Mouse (Mus musculus): ENCODE data around the gene Thap2. TPM values are rescaled to one million over a fixed set of nuclear protein-coding genes. Genes with fewer than 3 reads are reported as not detected.

Gene Thap2
- polyA plus RNA-seq, 1 experiment from 2014 or later, result 10.4 TPM

GRCm38 (mm10) chr10:115349029-115349428 is 35.2 kb downstream of the Thap2 start:
- peak overlapping the region; percentile 45; the same call in 1 of the 2 replicates for H3K4me2 ChIP-seq (replicated peaks; ENCODE audit: low read depth)
- ATAC-seq, result peak; percentile 67
- 58% methylated on average over 10 of the region's 10 CpGs for WGBS
- no peak overlapping the region for H3K9ac ChIP-seq (ENCODE audit: low read depth, low read length)
- H3K4me3 ChIP-seq (ENCODE audit: low read depth, low read length), result no peak overlapping the region
- no peak overlapping the region for H3K27ac ChIP-seq (ENCODE audit: low read depth, low read length)
- H3K27me3 ChIP-seq (replicated peaks; ENCODE audit: control insufficient read depth, insufficient read depth, low read length), result no peaks in the 10 kb centered on the region
- H3K9me3 ChIP-seq (ENCODE audit: control insufficient read depth), result no peaks in the 10 kb centered on the region
- H3K4me1 ChIP-seq (replicated peaks; ENCODE audit: control insufficient read depth, insufficient read depth, low read length), result peaks cover 4% of the 10 kb centered on the region; the same call in 1 of the 2 replicates
- TF ChIP-seq CTCF (IDR thresholded peaks at IDR 0.05; ENCODE audit: low read depth), result no peak
- peaks cover 12% of the 10 kb centered on the region; the same call in 1 of the 2 replicates for H3K36me3 ChIP-seq (ENCODE audit: control insufficient read depth, insufficient read depth)

- Histone ChIP-seq H3K9ac (ENCODE audit: low read depth, low read length) (no peak overlapping the region), H3K27ac (ENCODE audit: low read depth, low read length) (no peak overlapping the region), H3K36me3 (ENCODE audit: control insufficient read depth, insufficient read depth) (peaks cover 13% of the 10 kb centered on the region), H3K4me1 (replicated peaks; ENCODE audit: control insufficient read depth, insufficient read depth, low read length) (peaks cover 4% of the 10 kb centered on the region; the same call in 1 of the 2 replicates), H3K9me3 (ENCODE audit: control insufficient read depth) (no peaks in the 10 kb centered on the region), H3K27me3 (replicated peaks; ENCODE audit: control insufficient read depth, insufficient read depth, low read length) (no peaks in the 10 kb centered on the region), H3K4me2 (replicated peaks; ENCODE audit: low read depth) (no peak overlapping the region), H3K4me3 (ENCODE audit: low read depth, low read length) (no peak overlapping the region)
- no peak for TF ChIP-seq CTCF (IDR thresholded peaks at IDR 0.05; ENCODE audit: low read depth)
- WGBS, result 54% methylated on average over 6 of the region's 6 CpGs
- ATAC-seq, result no peak
Observed at GRCm38 (mm10) chr10:115348131-115348530, 36.1 kb downstream of the Thap2 start.

- Histone ChIP-seq H3K4me3 (ENCODE audit: low read depth, low read length) (no peak overlapping the region), H3K9ac (ENCODE audit: low read depth, low read length) (no peak overlapping the region), H3K27ac (ENCODE audit: low read depth, low read length) (no peak overlapping the region), H3K27me3 (replicated peaks; ENCODE audit: control insufficient read depth, insufficient read depth, low read length) (no peaks in the 10 kb centered on the region), H3K36me3 (ENCODE audit: control insufficient read depth, insufficient read depth) (peaks cover 27% of the 10 kb centered on the region), H3K4me1 (replicated peaks; ENCODE audit: control insufficient read depth, insufficient read depth, low read length) (peaks cover 4% of the 10 kb centered on the region; the same call in 1 of the 2 replicates), H3K4me2 (replicated peaks; ENCODE audit: low read depth) (no peak overlapping the region), H3K9me3 (ENCODE audit: control insufficient read depth) (no peaks in the 10 kb centered on the region)
- no peak for TF ChIP-seq CTCF (IDR thresholded peaks at IDR 0.05; ENCODE audit: low read depth)
- ATAC-seq, result no peak
Observed at GRCm38 (mm10) chr10:115346444-115346843, 37.8 kb downstream of the Thap2 start.

GRCm38 (mm10) chr10:115342771-115343425 is 41.3 kb downstream of the Thap2 start:
- Histone ChIP-seq H3K4me1 (replicated peaks; ENCODE audit: control insufficient read depth, insufficient read depth, low read length) (no peaks in the 10 kb centered on the region), H3K36me3 (ENCODE audit: control insufficient read depth, insufficient read depth) (peaks cover 45% of the 10 kb centered on the region), H3K4me2 (replicated peaks; ENCODE audit: low read depth) (no peak overlapping the region), H3K27ac (ENCODE audit: low read depth, low read length) (no peak overlapping the region), H3K9me3 (ENCODE audit: control insufficient read depth) (no peaks in the 10 kb centered on the region), H3K27me3 (replicated peaks; ENCODE audit: control insufficient read depth, insufficient read depth, low read length) (no peaks in the 10 kb centered on the region), H3K9ac (ENCODE audit: low read depth, low read length) (no peak overlapping the region), H3K4me3 (ENCODE audit: low read depth, low read length) (no peak overlapping the region)
- TF ChIP-seq CTCF (IDR thresholded peaks at IDR 0.05; ENCODE audit: low read depth), result no peak
- ATAC-seq, result no peak
- WGBS, result 91% methylated on average over 4 of the region's 4 CpGs

GRCm38 (mm10) chr10:115339820-115340328 is 44.4 kb downstream of the Thap2 start:
- H3K4me3 ChIP-seq (ENCODE audit: low read depth, low read length), result no peak overlapping the region
- no peak overlapping the region for H3K27ac ChIP-seq (ENCODE audit: low read depth, low read length)
- ATAC-seq, result no peak
- H3K4me1 ChIP-seq (replicated peaks; ENCODE audit: control insufficient read depth, insufficient read depth, low read length), result no peaks in the 10 kb centered on the region
- no peaks in the 10 kb centered on the region for H3K27me3 ChIP-seq (replicated peaks; ENCODE audit: control insufficient read depth, insufficient read depth, low read length)
- peaks cover 40% of the 10 kb centered on the region for H3K36me3 ChIP-seq (ENCODE audit: control insufficient read depth, insufficient read depth)
- no peaks in the 10 kb centered on the region for H3K9me3 ChIP-seq (ENCODE audit: control insufficient read depth)
- no peak overlapping the region for H3K4me2 ChIP-seq (replicated peaks; ENCODE audit: low read depth)
- WGBS, result 90% methylated on average over 7 of the region's 7 CpGs
- H3K9ac ChIP-seq (ENCODE audit: low read depth, low read length), result no peak overlapping the region
- no peak for TF ChIP-seq CTCF (IDR thresholded peaks at IDR 0.05; ENCODE audit: low read depth)

GRCm38 (mm10) chr10:115336901-115337300 is 47.3 kb downstream of the Thap2 start:
- H3K4me3 ChIP-seq (ENCODE audit: low read depth, low read length), result no peak overlapping the region
- H3K36me3 ChIP-seq (ENCODE audit: control insufficient read depth, insufficient read depth), result peaks cover 20% of the 10 kb centered on the region
- H3K4me2 ChIP-seq (replicated peaks; ENCODE audit: low read depth), result no peak overlapping the region
- no peaks in the 10 kb centered on the region for H3K9me3 ChIP-seq (ENCODE audit: control insufficient read depth)
- TF ChIP-seq CTCF (IDR thresholded peaks at IDR 0.05; ENCODE audit: low read depth), result no peak
- 79% methylated on average over 4 of the region's 4 CpGs for WGBS
- H3K27me3 ChIP-seq (replicated peaks; ENCODE audit: control insufficient read depth, insufficient read depth, low read length), result no peaks in the 10 kb centered on the region
- no peaks in the 10 kb centered on the region for H3K4me1 ChIP-seq (replicated peaks; ENCODE audit: control insufficient read depth, insufficient read depth, low read length)
- ATAC-seq, result no peak
- H3K27ac ChIP-seq (ENCODE audit: low read depth, low read length), result no peak overlapping the region
- H3K9ac ChIP-seq (ENCODE audit: low read depth, low read length), result no peak overlapping the region

Measured in intestine, postnatal 0 days (tissue).